Mouse (Mus musculus): ENCODE results near the gene Actg2.

Gene Actg2

DNA sequence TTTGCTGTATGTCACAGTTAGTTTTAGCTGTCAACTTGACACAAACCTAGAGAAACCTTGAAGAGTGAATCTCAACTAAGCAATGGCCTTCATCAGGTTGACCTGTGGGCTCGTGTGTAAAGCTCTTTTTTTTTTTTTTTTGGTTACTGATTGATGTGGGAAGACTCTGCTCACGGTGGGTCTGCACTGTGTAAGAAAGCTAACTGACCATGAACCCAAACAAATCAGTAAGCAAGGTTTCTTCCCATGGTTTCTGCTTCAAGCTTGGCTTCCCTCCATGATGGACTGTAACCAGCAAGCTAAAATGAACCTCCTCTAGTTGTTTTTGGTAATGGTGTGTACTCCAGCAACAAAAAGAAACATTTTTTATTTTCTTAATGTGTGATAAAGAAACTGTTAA lies 56.9 kb downstream of the Actg2 start:
- no peak for DNase-seq (ENCODE audit: low spot score)

DNA sequence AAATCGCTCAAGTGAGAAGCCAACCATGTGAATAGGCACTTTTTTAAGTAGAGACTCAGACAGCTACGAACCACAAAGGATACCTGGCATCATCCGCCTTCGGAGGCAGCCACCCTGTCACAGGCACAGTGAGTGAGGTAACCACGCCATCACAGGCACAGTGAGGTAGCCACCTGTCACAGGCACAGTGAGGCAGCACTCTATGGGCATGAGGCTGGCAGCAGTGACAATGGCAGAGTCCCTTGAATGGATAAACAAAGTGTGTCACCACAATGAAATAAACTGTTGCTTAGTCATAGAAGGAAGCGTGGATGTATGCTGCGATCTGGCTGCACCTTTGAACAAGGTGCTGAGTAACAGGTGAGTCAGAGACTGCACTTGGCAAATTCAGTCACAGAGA lies 57.4 kb downstream of the Actg2 start:
- DNase-seq (ENCODE audit: low spot score): no peak

DNA sequence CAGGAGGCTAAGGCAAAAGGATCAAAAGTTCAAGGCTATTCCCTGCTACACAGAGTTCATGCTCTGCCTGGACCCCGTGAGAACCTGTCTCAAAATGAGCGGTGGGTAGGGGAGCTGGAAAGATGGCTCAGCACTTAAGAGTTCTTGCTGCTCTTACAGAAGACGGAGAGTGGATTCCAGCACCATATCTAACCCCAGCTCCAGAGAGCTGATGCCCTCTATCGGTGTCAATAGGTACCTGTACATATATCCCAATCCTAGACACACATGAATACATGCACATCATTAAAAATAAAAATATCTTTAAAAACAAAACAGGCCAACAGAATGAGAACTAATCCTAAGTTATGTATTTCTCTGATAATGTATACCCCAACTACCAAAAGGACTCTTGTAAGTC lies 57.8 kb downstream of the Actg2 start:
- DNase-seq (ENCODE audit: low spot score): no peak

DNA sequence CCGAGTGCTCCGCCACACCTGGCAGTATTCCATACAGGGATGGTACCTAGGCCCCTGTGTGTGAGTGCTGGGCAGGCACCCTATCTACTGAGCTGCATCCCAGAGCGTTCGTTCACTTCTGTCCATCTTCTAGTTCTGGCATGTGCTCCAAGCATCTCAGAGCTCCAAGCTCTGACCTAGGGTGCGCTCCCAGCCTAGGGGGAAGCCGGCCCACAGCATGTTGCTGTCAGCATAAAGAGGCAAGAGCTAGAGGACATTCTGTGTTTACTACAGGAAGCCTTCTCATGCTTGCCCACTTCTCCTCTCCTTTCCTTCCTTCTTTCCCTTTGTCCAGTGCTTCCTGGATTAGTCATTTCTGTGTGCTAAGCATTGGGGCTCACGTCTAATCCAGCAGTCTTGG lies 60.6 kb downstream of the Actg2 start:
- no peak for DNase-seq (ENCODE audit: low spot score)

DNA sequence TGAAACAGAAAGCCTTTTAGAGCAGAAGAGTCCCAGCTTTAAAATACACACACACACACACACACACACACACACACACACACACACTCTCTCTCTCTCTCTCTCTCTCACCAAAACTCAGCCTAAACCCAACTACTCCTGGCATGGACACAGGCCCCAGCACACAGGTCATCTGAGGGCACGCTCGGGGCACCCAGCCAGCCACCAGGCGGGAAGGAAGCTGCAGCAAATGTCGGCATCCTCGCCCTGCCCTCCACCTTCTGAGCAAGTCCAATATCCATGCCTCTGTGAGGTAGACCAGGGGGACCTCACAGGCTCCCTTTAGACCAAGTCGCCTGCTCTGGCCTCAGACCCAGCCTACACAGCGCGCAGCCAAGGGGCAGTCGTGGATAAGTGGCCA lies 62.8 kb downstream of the Actg2 start:
- DNase-seq (ENCODE audit: low spot score): no peak

DNA sequence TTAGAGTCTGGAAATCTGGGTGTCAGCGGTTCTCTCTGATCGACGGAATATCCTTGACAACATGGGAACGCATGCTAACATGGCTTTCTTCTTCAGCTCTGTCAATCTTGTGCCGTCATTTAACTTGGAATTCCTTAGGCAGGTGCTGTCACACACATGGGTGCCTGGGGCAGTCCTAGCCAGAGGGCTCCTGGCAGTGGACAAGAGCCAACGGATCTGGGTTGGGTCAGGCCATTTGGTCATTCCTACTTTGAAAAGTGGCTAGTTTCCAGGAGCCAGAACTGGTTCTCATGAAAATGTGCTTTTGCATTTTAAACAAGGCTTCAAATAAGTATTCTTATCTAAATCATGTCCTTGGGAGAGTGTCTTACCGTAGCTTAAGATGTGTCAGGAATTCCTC lies 64.3 kb downstream of the Actg2 start:
- DNase-seq (ENCODE audit: low spot score): no peak

DNA sequence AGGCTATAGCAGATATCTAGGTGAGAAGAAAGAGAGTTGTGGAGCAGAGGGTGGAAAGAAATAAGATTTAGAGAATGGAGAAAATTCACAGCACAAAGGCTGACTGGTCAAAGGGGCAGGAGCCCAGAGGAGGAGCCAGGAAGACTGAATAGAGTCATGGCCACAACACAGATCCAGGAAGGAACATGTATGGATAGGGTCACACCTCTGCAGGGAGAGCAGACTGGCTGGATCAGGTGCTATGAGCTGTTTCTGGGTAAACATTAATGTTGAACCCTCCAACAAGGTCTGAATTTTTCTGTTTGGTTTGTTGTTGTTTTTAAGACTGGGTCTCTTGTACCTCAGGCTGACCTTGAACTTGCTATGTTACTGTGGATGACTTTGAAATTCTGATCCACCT lies 72.1 kb downstream of the Actg2 start:
- DNase-seq (ENCODE audit: low spot score): no peak

All from layer of hippocampus, adult 11-12 months (tissue).